Mouse (Mus musculus): ENCODE results near the gene Atf4.

Atf4 gene

DNA sequence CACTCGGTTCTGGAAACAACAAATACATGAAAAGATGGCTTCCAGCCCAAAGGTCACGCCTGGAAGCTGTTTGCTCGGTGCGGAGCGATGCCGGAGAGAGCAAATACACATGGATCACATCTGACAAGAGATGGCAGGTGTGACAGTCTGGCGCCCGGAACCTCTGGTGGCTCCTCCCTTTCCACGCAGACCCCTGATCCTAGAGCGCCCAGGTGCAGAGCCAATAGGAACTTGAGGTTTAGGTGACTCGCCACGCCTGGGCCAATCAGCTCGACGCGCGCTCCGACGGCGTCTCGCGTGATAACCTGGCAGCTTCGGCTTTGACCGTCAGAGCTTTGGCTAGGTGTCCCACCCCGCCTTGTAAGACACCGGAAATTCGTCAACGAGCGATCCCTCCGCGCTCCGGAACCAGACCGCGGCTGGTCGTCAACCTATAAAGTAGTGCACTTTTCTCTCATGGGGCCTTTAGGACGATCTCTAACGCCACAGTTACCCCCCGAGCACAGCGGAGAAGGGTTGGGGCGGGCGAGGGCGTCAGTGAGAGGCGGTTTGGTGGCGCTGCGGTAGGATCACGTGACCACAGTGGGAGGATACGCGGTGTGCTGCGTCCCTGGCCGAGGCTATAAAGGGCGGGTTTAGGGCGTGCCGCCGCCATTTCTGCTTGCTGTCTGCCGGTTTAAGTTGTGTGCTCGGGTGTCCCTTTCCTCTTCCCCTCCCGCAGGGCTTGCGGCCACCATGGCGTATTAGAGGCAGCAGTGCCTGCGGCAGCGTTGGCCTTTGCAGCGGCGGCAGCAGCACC is at the start of gene Atf4:
Atf4 (plus strand) TSS at position 338 of the 799 bp plus-strand sequence.
- peak; percentile 100 for DNase-seq (ENCODE audit: extremely low read depth, insufficient read length, low spot score)

DNA sequence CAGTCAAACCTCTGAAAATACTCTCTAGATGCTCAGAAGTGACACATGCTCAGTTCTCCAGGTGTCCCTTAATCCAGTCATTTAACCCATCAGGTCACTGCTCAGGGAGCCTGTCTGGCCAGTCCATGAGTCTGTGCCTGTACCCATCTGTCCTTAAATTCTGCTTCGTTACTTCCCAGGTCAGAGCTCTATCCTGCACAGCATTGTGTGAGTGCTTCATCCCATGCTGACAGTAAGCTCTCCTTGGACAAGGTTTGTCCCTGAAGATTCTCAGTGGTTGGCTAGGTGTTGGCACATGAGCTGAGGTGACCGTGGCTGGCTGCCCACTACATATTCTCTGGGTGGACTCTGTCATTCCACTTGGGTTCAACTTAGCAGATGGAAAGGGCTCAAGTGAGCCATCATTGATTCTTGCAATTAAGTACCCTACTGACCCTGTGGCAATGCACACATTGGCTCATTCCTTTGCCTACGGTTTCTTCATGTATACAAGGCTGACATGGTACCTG is 48.9 kb upstream of the Atf4 start:
- no peak for DNase-seq (ENCODE audit: extremely low read depth, insufficient read length, low spot score)

DNA sequence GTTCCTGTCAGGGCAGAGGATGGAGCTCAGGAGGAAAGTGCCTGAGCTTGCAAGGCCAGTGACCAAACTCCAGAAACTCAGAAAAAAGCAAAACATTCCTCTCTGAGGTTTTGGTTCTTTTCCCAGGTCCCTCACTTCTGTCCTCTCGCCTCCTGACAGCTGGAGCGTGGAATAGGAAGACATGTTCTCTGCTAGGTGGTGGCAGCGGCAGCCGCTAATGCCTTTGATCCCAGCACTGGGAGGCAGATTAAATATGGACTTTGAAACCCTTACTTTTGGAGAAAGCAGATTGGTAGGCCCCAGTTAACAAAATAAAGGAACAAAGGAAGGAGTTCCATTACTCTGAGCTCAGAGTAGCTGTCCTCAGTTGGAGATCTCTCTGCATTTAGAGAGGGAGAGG is 46.5 kb upstream of the Atf4 start:
- no peak for DNase-seq (ENCODE audit: extremely low read depth, insufficient read length, low spot score)

DNA sequence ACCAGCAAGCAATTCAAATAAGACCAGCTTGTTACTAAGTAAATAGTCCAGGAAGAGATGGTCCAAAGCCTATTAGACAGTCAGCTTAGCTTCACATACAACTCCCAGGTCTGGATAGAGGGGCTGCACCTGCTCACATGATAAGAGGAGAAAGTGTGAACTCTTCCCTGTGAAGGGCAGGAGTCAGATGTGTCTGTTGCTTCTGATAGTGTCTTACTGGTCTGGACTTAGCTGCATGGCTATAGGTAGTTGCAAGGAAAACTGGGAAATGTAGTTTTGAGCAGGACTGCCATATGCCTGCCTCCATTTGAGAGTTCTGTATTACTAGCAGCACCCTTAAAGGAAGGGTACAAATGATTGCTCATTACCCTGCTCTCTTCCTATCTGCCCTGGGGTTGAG is 41.3 kb upstream of the Atf4 start:
- DNase-seq (ENCODE audit: extremely low read depth, insufficient read length, low spot score): no peak

DNA sequence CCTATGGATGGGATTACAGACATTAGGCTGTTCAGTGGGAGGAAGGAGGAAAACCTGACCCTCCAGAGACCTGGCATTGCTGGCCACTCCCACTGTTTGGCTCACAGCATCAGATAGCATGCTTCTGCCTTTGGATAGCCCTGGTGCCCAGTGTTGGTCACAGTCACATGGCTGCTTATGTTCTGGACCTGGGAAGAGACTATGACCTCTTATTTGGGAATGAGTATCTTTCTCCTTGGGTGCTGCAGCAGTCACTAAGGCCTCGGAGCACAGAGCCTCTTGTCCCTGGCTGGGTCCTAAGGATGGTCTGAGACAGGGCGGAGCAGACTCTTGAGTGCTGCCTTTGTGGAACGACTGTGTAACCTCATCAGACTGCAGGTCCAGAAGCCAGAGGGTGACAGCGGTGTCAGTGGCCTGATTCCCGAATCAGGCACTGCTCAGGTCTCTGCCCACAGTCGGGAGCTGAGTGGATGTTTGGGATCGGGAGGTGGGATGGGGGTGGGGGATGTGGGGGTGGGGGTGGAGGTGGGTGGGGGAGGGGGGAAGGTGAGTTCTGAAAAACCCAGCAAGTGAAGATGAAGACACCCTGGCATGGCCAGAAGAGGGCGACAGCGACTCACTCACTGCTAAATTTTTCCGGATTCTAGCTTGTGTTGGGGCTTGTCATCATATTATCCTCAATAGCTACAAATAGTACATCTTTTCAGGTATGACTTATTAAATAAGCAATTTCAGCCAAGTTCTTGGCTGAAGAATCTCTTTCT is 39.1 kb upstream of the Atf4 start:
- DNase-seq (ENCODE audit: extremely low read depth, insufficient read length, low spot score): peak; percentile 26

DNA sequence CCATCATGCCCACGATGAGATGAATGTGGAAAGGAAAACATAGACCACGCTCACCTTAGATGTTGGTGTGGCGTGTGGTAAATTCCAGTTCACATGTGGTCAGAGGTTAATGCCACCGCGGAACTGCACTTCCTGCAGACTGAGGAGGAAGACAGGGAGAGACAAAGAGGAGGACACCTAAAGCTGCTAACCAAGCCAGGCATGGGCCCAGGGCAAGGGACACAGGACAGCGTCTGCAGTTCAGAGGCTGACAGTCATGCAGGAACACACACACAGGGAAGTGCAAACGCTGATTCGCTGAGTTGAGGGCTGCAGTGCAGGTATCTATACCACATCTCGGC is 38.5 kb upstream of the Atf4 start:
- DNase-seq (ENCODE audit: extremely low read depth, insufficient read length, low spot score): peak; percentile 16

DNA sequence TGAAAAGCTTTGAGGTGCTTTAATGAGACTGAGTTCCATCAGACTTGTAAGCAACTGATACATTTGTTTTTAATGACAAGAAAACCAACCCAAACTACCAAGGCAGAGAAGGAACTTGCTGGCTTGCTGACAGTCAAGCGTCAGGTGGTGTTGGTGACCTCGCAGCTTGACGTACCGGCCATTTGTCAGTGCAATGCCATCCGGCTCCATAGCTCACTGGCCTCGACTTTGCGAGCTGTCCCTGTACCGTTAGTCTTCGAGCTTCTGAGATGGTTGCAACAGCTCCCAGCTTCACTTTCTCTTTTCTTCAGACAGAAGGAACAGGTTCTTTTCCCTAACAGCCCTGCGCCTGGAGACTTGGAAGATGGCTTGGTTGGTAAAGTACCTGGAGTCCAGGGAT is 37.5 kb upstream of the Atf4 start:
- no peak for DNase-seq (ENCODE audit: extremely low read depth, insufficient read length, low spot score)

DNA sequence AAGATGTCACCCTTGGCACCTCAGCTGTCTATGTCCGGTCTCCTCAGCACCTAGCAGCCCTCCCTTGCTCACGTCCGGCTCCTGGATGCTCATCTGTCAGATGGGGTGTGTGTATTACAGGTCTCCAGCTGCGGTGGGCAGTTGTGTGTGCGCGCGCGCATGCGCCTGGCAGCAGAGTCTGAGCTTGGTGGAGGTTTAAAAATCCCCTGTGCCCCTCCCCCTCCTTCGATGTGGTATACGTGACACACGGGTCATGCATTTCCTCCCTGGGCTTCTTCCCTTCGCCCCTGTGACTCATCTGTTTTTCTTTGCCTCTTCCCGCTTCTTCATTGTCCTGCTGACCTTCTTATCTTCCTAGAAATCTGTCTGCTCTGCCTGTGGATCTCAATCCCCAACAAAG is 35.8 kb upstream of the Atf4 start:
- peak; percentile 84 for DNase-seq (ENCODE audit: extremely low read depth, insufficient read length, low spot score)

DNA sequence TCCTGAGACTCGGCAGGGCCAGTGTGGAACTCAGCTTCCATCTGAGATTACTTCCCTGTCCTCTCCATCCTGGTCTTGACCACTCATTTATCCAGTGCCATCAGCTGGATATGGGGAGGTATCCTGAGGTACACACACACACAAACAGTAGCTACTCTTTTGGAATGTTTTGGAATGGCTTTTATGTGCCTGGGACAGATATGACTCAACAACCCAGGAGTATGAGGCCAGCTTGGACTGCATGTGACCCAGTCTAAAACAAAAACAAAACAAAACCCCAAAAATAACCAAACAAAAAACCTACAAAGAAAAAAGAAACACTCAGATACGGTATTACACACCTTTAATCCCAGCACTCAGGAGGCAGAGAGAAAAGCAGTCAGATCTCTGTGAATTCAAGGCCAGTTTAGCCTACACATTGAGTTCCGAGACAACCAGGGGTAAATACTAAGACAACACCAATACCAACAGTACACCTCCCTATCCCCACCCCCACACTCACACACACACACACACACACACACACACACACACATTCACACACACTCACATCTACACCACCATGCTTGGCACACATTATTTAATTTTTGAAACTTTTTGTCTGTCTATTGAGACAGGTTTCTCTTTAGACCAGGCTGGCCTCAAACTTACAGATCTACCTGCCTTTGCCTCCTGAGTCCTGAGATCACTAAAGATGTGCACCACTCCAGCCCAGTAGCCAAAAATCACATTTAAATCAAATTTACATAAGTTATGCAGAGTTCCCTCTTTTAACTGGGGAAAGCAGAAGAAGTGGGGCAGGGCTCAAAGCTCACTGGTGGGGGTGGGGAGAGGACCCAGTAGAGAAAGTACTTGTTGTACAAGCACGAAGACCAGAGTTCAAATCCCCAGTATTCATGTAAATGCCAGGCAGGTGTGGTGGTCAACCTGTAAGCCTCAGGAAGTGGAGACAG is 35.0 kb upstream of the Atf4 start:
- DNase-seq (ENCODE audit: extremely low read depth, insufficient read length, low spot score): no peak

DNA sequence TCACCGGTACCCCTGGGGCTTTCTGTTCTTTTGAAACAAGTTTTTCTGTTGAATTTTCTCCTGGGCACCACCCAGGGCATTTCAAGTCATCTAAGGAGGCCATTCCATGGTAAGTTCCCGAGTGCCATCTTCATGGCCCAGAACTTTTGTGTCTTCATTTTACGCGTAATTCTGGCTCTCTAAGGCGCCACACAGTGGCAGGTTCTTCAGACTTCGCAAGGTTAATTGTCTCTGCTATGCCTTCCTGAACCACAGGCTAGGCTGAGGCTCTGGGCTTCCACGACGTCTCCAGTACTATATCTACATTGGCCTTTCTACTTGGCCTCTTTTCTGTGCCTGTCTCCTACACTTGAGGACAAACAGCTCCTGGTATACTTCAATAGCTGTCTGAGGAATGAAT is 34.0 kb upstream of the Atf4 start:
- DNase-seq (ENCODE audit: extremely low read depth, insufficient read length, low spot score): no peak

DNA sequence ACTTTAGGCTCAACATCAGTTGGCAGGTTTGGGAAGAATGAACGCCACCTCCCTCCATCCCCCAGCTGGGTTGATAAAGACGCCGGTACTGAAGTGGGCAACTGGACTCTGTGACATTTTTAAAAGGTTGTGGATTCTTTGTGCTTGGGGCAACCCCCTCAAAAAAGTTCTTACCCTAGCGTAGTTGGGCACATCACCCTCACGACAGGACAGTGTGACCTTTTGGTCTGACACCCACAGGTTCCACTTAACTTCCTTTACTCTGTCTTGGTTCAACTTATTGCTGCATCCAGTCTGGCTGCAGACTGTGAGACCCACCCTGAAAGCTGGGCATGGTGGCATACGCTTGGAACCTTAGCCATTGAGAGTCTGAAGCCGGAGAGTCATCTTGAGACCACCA is 31.2 kb upstream of the Atf4 start:
- no peak for DNase-seq (ENCODE audit: extremely low read depth, insufficient read length, low spot score)

DNA sequence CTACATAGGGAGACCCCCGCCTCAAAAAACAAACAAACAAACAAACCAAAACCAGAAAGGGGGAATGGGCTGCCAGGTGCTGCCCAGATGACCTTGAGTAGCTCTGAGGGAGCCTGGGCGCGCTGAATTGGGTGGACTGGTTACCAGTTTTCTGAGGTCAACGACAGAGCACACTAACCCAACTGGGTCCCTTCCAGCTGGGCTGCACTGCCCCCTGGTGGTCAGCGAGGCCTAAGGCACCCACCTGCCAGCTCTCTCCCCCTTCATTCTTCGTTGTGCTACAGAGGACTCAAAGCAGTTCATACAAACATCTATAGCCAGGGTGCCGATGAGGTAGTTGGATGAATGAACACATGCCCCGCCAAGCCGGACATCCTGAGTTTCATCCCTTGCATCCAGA is 29.8 kb upstream of the Atf4 start:
- DNase-seq (ENCODE audit: extremely low read depth, insufficient read length, low spot score): peak; percentile 72

DNA sequence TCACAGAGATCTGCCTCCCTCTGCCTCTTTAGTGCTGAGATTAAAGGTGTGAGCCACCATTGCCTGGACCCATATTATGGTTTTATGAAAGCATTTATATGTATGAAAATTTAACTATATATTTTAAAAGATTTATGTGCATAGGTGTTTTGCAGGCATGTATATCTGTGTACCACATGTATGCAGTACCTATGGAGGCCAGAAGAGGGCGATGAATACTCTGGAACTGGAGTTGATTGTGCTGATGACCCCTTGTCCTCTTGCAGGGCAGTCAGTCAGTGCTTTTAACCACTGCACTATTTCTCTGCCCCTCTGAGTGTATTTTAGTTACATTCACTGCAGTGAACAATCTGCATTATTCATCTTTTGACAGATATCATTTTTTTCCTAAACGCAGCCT is 29.2 kb upstream of the Atf4 start:
- no peak for DNase-seq (ENCODE audit: extremely low read depth, insufficient read length, low spot score)

DNA sequence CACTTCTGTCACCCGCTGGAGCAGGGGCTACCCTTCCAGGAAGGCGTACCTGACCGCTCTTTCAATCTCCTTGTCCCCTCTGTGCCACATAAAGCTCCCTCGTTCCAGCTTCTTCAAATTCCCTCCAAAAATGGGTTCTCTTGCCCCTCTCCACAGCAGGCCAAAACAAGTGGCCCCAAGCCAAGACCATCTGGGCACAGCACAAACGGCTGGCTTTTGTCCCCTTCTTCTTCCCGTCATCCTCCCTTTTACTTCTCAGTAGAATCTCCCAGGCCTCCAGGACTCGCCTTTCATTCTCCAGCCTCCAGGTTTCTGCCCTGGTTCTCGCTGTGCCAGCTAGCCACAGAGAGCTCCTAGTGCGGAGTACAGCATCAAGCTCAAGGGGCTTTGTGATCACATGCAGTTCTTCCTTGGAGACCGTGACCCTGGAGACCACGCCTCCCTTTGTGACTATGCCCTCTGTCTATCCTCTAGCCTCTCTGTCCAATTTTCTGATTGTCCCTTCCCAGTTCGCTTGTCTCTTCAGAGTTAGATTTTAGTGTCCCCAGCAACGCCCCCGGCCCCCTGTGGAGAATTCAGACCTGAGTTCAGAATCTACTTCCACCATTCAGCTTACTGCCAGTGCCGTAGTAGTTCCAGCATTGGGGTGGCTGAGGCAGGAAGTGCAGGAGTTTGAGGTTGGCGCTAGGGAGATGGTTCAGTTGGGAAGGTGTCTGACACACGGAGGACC is 26.7 kb upstream of the Atf4 start:
- DNase-seq (ENCODE audit: extremely low read depth, insufficient read length, low spot score): no peak

DNA sequence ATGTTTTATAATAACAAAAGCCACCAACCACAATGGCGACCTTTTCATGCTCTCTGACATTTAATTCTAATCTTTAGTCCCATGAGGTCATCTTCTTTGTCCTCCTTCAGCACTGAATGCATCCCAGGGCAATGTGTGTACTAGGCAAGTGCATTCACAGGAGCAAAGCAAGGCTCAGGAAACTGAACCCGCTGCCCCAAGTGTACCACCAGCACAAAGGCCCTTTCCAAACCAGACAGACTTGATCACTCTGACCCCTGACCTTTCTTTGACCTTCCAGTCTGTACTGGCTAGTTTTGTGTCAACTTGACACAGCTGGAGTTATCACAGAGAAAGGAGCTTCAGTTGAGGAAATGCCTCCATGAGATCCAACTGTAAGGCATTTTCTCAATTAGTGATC is 22.7 kb upstream of the Atf4 start:
- DNase-seq (ENCODE audit: extremely low read depth, insufficient read length, low spot score): no peak

DNA sequence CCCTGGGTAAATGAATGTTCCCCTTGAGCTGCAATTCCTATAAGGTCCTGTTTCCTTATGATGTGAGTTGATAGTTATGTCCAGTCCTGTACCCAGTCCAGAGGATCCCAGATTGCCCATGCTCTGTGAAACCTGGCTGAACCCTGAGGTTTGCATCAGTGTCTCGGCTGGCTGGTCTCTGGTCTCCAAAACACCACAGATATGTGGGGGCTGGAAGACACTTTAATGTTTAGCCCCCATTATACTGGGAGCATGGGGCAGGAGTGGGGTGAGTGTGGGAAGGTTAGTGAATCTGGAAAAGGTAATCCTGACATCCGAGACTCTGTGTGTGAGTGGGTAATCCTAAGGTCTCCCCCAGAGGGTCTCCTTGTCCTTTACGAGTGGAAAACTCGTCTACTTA is 21.9 kb upstream of the Atf4 start:
- DNase-seq (ENCODE audit: extremely low read depth, insufficient read length, low spot score): no peak

DNA sequence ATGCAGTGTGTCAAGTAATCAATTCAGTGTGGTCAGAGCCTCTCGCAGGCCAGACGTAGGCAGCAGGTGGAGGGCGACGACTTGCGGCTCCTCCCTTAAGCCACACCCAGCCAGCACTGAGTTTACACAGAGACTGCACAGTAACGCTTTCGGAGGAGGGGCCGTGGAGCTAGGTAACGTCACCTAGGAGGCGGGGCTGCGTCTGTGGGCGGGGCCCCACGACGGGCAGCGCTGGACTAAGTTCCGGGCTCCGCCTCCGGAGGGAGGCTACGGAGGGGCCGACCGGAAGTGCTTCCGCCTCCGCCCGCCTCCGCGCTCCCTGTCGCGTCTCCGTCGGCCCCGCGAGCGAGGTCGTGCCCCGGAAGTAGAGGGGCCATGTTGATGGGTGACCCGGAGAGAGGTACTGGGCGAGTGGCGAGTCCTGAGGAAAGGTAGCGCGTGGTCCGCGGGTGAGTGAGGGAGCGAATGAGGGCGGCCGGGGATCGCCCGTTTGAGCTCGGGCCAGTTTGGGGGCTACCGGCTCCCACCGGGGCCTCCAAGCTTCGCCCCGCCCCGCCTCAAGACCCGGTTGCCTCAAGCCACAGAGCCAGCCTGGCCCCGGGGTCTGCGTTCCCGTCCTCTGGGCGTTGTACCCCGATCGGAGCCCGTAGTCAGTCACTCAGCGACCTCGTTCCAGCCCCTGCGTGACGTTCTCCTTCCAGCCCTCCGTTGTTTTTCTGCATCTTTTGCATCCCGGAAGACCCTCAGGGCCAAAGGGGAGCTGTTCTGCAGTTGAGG is 21.1 kb upstream of the Atf4 start, which contains the start of gene Mief1:
Mief1 (plus strand) TSS at position 286 of the 777 bp plus-strand sequence.
- peak; percentile 100 for DNase-seq (ENCODE audit: extremely low read depth, insufficient read length, low spot score)

DNA sequence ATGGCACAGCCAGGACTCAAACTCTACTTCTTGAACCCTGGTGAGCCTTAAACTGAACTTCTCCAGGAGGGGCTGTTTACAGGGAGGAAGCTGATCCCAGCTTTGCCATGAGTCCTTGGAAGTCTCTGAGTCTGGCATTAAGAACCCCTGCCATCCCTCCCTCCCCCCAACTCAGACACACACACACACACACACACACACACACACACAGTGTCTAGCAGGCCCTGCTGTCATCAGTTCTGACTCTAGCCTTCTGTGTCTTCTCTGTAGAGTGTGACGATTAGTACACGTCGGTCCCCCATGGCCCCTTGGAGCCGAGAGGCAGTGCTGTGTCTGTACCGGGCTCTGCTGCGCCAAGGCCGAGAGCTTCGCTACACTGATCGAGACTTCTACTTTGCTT is 19.4 kb upstream of the Atf4 start, which contains the start of gene AC140267.1:
AC140267.1 (plus strand) TSS at position 301 of the 400 bp plus-strand sequence.
- DNase-seq (ENCODE audit: extremely low read depth, insufficient read length, low spot score): no peak

DNA sequence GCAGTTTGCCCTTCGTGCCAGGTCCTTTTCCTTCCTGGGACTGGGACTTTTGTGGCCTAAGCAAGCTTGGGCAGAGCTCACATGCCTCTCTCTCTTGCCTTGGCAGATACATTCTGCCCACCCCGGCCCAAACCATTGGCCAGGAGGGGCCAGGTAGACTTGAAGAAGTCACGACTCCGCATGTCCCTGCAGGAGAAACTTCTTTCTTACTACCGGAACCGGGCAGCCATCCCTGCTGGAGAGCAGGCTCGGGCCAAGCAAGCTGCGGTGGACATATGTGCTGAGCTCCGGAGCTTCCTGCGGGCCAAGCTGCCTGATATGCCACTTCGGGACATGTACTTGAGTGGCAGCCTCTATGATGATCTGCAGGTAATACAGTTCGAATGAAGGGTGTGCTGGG is 6.8 kb upstream of the Atf4 start:
- no peak for DNase-seq (ENCODE audit: extremely low read depth, insufficient read length, low spot score)
